Mouse (Mus musculus) spleen, adult 18-20 months (tissue): ENCODE measurements around the gene Col7a1.

Experiments used
- DNase-seq, 2 experiments: peaks; one replicate each; pipeline ENCODE4 v3.0.0; 2022; ENCODE audit warnings: mixed read lengths in 2 of 2

Col7a1 gene

DNA sequence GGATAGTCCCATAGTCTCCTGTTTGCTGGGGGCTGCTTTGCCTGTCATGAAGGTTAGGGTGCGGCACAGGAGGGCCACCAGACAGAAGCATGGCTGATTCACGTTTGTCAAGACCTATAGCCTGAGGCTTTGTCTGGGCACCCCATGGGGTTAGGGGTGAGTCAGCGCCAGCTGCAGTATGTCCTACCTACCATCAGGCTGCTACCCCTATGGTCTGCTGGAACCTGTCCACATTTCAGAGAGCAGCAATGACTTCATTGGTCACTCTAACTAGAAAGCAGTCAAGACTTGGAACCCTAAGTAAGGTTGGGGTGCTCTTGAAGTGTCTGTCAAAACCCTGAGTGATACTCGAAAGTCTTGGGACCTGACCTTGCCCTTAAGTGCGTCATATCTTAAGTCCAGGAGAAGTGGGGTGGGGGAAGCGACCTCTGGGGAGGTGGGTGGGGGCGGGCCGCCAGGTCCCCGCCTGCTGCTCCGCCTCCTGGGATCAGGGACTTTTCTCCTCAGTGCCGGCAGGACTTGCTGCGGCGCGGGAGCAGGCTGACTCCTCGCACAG lies at the start of gene Col7a1:
Col7a1 (plus strand) TSS at position 506 of the 556 bp plus-strand sequence.
- no peak for DNase-seq

GRCm38 (mm10) chr9:108912308-108912707 lies 41.1 kb upstream of the Col7a1 start:
- no peak for DNase-seq

DNA sequence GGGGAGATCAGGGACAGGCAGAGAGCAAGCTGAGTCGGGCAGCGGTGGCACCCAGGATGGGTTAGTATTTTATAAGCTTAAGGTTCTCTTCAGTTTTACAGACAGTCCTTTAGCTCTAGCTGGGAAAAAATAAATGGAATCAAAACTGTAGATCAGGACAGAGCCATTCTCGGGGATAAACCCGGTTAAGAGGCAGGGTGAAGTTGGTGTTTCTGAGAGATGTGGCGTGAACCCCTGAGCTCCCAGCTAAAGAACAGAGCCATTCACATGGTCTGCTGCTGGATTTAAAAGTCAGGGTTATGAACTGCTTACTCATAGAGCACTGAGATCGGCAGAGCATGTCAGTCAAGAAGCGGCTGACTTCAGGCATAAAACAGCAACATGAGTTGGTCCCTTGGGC lies 40.2 kb upstream of the Col7a1 start:
- no peak for DNase-seq

DNA sequence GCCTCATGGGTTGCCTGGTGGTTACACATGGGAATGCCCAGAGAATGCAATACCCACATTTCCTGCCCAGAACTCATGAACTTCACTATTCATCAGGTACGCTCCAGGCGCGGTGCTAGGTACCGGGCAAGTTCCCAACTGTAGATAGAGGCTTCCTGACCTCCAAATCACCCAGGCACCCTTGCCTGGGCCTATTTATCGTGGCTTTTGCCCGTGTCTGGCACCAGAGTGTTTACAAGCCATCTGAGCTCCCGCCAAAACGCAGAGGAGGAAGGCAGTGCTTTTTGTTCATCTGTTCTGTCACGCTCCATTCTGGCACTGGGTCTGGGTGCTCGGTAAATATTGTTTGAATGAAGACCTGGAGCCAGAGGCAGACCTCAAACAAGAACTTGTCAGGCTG lies 39.8 kb upstream of the Col7a1 start:
- no peak for DNase-seq

DNA sequence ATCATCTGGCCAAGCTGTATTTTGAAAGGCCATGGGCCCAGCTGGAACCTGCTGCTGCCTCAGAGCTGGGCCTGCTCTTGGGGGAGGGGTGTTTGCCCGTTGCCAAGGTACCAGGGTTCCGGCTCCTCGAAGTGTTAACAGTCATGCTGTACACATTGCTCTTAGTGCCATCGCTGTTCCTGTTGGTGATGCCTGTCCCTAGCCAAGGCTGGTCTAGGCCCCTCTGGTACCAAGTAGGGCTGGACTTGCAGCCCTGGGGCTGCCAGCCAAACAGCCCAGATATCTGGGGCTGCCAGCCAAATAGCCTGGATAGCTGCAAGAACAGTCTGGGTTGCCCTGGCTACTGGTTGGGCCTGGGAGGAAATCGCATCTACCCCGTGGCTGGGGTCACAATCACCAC lies 38.9 kb upstream of the Col7a1 start, which contains the start of gene Tmem89:
Tmem89 (plus strand) TSS at position 129 of the 400 bp plus-strand sequence.
- DNase-seq = no peak

DNA sequence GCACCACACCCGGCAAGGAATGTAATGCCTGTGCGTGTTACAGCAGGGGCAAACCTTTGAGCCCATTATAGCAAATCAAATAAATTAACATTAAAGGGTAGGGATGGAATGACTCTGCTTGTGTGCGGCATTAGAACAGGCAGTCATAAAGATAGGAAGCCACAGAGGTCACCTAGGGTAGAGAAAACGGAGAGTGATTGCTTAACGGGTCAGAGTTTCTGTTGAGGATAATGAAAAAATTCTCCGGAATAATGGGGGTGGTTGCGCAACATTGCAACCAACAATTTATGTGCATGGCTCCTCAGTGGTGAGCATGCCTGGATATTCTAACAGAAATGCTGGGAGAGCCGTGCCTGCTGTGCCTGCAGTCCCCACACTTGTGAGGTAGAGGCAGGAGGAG lies 27.5 kb upstream of the Col7a1 start:
- DNase-seq = no peak

- no peak for DNase-seq
These were observed 25.0 kb upstream of the Col7a1 start for GRCm38 (mm10) chr9:108928424-108928823.

DNA sequence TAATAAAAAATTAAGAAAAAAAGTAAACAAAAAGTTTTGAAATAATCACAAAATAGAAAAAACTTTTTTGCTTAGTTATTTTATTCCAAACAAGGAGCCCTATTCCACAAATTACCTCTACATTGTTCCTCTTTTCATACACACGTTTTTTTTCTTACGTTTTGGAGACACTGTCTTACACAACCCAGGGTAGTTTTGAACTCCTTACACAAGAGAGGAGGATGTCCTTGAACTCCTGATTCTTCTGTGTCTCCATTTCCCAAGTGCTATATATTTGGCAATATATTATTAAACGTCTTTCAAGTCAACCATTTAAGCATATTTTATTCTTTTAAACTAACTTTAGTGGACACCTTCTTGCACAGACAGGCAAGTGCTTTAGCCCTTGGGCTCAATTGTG lies 17.4 kb upstream of the Col7a1 start:
- DNase-seq = no peak

DNA sequence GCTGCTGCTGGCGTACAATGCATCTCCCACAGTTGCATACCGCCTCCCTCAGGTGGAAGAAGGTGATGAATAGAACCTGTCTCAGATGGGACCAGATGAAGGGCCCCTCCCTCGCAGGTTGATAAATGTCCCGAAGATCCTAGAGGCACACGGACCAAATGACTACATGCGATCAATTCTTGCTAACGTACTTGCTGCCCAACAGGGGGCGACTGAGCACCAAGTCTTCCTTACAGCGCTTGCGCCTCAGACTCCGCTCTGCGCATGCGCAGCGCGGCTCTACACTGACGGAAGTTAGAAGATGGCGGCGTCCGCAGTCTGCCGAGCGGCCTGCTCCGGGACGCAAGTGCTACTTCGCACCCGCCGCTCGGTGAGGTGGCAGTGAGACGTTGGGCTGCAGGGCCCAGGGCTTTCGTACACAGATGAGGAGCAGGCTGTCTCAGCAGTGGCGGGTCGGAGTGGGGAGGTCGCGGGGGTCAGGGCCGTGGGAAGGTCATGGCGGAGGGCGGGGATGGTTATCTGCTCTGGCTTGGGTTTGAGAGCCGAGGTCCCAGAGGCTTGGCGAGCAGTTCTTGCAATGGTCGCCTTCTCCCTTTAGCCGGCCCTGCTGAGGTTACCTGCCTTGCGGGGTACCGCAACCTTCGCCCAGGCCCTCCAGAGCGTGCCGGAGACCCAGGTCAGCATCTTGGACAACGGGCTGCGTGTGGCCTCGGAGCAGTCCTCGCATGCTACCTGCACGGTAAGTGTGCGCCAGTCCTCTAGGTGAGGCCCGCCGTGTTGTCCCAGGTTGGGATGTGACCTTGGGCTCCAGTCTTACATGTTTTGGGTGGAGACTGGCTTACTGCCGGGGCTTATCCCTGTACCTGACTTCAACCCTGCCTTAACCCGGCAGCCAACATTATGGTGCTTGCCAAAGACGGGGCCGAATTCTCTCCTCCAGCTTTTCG lies 16.7 kb upstream of the Col7a1 start, which contains the start of gene Uqcrc1:
Uqcrc1 (plus strand) TSS at position 216 of the 947 bp plus-strand sequence.
- peak; percentile 90 to 94 for DNase-seq

DNA sequence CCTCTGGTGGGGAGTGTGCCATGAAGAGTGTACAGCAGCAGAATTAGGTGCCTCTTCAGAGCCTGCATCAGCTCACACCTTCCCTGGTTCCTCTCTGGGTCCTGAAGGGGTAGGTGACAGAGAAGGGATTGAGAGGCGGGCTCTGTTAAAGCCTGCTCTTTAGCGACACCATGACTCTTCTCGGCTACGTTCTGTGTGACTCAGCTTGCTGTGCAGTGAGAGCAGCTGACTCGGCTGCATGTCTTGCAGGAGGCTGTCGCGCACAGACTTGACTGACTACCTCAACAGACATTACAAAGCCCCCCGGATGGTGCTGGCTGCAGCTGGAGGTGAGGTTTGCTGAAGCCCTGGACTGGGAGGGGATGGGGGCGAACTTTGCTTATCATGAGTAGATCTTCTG lies 8.3 kb upstream of the Col7a1 start:
- DNase-seq = no peak

DNA sequence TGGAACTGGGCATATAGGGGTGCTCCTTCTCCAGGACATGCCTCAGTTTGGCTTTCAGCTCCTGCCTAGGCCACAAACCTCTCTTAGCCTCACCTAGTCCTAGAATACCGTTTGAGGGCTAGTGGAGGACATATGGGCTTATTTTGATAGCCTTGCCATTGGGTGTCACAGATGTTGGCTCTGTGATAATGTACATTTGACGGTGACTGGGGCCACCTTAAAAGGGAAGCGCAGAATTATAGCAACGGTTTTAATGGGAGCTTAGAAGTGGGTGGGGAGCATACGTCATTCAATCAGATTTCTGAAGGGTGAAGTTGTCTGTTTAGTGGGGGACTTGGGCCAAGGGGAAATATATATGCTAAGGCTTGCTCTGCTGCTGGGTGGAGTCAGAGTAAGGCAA lies 7.8 kb upstream of the Col7a1 start:
- no peak for DNase-seq

GRCm38 (mm10) chr9:108949231-108949966 lies 4.0 kb upstream of the Col7a1 start:
- DNase-seq = peak in 1 of 2 experiments; percentile 18

DNA sequence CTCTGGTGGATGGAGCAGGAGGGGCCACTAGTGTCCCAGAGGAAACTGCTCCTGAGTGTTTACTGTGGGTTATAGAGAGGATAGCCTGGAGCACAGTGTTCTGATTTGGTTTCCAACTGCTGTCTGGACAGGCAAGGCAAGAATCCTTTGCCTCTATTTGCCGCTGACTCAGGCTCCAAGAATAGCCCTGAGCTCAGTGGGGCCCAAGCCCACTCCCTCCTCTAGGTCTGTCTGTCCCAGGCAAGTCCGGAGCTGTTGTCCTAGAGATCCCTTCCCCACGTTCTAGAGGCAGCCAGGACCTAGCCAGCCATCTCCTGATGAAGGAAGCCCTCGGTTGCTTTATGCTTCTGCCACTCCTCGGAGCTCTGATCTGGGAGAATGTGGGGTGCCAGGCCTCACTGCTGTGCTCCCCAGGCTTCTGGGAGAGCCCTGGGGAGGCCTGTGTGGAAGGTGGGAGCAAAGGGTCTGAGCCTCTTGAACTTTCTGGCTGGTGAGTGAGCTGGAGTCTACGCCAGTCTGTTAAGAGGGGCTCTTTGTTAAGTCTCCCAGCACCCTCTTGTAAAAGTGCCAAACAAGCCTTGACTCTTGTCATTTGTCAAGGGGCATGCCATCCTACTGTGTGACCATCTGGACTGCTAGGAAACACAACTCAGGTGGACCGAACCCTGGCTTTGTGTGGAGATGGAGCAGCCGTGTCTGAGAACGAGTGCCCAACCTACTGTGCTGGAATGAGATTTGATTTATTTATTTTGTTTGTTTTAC lies 3.2 kb upstream of the Col7a1 start:
- no peak for DNase-seq

GRCm38 (mm10) chr9:108955241-108955640 lies 1.9 kb downstream of the Col7a1 start:
- DNase-seq = no peak

GRCm38 (mm10) chr9:108955846-108956245 lies 2.5 kb downstream of the Col7a1 start:
- no peak for DNase-seq

DNA sequence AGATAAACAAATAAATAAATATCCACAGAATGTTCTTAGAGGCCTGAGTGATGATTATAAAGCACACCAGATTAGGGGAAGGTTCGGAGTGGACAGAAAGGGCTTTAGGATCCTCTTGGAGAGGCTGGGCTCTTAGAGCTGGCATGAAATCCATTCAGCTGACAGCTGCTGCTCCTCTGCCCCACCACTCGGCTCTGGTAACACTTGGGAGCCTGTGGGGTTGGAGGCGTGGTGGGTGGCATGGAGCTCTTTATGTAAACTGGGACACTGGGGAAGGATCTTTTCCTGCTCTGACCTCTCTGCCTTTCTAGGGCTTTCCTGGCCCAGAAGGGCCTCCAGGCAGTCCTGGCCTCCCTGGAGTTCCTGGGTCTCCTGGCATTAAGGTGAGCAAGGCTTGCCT lies 10.2 kb downstream of the Col7a1 start:
- DNase-seq = no peak

DNA sequence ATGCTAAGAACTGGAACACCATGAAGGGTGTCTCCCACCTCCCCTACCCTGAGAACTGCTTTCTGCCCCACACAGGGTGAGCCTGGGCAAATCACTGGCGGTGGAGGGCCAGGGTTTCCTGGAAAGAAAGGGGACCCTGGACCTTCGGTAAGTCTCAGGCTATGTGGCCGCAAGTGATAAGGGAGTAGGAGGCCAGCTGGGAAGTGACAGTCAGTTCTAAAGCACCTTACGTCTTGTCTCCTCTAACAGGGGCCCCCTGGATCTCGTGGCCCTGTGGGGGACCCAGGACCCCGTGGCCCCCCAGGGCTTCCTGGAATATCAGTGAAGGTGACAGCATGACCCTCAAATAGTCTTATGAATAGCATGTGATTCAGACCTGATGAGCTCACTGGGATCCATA lies 11.0 kb downstream of the Col7a1 start:
- no peak for DNase-seq

- DNase-seq = no peak
These were observed 17.2 kb downstream of the Col7a1 start for GRCm38 (mm10) chr9:108970623-108971022.

GRCm38 (mm10) chr9:108976483-108976882 lies 23.1 kb downstream of the Col7a1 start:
- no peak for DNase-seq

DNA sequence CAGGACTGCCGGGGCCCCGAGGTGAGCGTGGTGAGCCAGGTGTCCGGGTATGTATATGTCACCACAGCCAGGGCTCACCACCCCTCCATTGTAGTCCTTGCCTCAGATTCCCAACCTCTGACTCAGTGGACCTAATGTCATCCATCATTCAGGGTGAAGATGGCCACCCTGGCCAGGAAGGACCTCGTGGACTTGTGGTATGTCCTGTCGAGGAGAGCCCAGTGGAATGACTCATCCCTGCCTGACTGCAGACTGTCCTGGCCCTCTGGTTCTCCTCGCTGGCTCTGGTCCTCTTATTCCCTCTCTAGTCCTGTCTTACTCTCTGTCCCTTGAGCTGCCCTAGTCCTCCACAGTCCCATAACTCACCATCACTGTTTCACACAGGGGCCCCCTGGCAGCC lies 24.6 kb downstream of the Col7a1 start:
- DNase-seq = no peak

DNA sequence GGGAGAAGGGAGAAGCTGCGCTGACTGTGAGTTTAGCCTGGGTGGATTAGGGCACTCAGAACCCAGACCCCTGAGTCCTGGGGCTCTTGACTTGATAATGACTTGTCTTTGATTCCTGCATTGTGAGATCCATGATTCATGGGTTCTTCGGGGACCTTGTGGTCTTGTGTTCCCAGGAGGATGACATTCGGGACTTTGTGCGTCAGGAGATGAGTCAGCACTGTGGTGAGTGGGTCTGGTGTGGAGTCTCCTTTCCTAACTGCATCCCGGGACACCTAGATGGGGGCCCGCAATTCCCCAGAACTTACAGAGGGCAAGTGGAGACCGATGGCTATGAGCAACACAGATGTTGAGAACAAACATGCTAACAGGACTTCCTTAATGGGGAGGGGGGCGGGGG lies 29.1 kb downstream of the Col7a1 start:
- no peak for DNase-seq

DNA sequence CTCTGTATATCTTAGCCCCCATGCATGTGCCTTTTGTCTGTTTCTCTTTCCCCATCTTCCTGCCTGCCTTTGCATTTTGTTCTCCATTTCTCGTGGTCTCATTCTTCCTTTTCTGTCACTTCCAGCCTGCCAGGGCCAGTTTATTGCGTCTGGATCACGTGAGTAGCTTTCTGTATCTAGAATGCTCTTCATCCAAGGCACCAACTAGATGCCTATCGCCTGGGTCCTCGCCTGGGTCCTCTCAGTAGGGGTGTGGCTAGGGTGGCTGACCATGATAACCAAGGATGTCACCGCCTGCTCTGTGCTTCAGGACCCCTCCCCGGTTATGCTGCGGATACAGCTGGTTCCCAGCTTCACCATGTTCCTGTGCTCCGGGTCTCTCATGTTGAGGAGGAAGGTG lies 29.8 kb downstream of the Col7a1 start:
- DNase-seq = no peak

- DNase-seq = no peak
These were observed 32.3 kb downstream of the Col7a1 start, which contains the start of gene Ucn2 for GRCm38 (mm10) chr9:108985710-108986109. Gene Ucn2, plus strand, starts transcription at chr9:108986010.
